Mouse (Mus musculus) hindbrain, embryonic 10.5 days (tissue): ENCODE measurements around the gene Ofd1. TPM values are rescaled to one million over a fixed set of nuclear protein-coding genes. Genes with fewer than 3 reads are reported as not detected.

Experiments used
- DNase-seq: peaks from one replicate; pipeline ENCODE4 v3.0.0-alpha.2; 2017; ENCODE audit warnings: low spot score
- H3K27ac ChIP-seq: fragments of 300-500 bp; sonication (generic); 2 replicates; pipeline ENCODE4 v1.5.1; 2016; ENCODE audit warnings: mild to moderate bottlenecking, moderate library complexity
- H3K27me3 ChIP-seq: fragments of 300-500 bp; sonication (generic); 2 replicates; pipeline ENCODE4 v1.6.1; 2016; ENCODE audit warnings: mild to moderate bottlenecking; ENCODE audit not compliant: poor library complexity, insufficient read depth, severe bottlenecking
- H3K36me3 ChIP-seq: fragments of 300-500 bp; sonication (generic); 2 replicates; pipeline ENCODE4 v1.6.1; 2016; ENCODE audit warnings: mild to moderate bottlenecking, moderate library complexity
- H3K4me1 ChIP-seq: fragments of 300-500 bp; sonication (generic); replicated peaks from 2 replicates; pipeline ENCODE4 v1.6.1; 2016; ENCODE audit warnings: mild to moderate bottlenecking
- H3K4me3 ChIP-seq: fragments of 300-500 bp; sonication (generic); 2 replicates; pipeline ENCODE4 v1.5.1; 2016; ENCODE audit warnings: mild to moderate bottlenecking, moderate library complexity
- H3K9me3 ChIP-seq: fragments of 300-500 bp; sonication (generic); 2 replicates; pipeline ENCODE4 v1.6.1; 2016; ENCODE audit warnings: mild to moderate bottlenecking, moderate library complexity
- WGBS: fragments of 180-500 bp; shearing (Covaris S2); methylation state at CpG from one replicate; pipeline ENCODE4 v1.1.7; 2016; 5-methylcytosine and 5-hydroxymethylcytosine counted together
- polyA plus RNA-seq: library from polyadenylated mRNA; unstranded; fragments of >200 nt; fragmentation: Nextera tagmentation; extraction: Ambion mirVana; gene quantifications from 2 replicates; pipeline ENCODE4 v1.2.1, GENCODE M21; 2016

Ofd1 gene
- polyA plus RNA-seq, result 6.2 and 7.0 TPM in 2 replicates

- Histone ChIP-seq H3K9me3 (no peaks in the 10 kb centered on the region), H3K4me3 (peak within 1 kb of the TSS; percentile 64), H3K27ac (peak within 1 kb of the TSS; percentile 92), H3K36me3 (no peaks in the 10 kb centered on the region), H3K4me1 (peaks cover 12% of the 10 kb centered on the region; the same call in 1 of the 2 replicates), H3K27me3 (peaks cover 60% of the 10 kb centered on the region)
- 15% methylated on average over 44 of the region's 44 CpGs for WGBS
- peak; percentile 85 for DNase-seq
Observed at GRCm38 (mm10) chrX:166440616-166441063, at the start of gene Ofd1. Gene Ofd1, minus strand, starts transcription at chrX:166440704.

- peak within 1 kb of the TSS; percentile 66 for H3K4me3 ChIP-seq
Observed at GRCm38 (mm10) chrX:166479365-166479983, 39.0 kb upstream of the Ofd1 start, which contains the start of gene Rab9. Gene Rab9, minus strand, starts transcription at chrX:166479867.

GRCm38 (mm10) chrX:166478631-166479364 lies 38.3 kb upstream of the Ofd1 start:
- Histone ChIP-seq H3K27ac (peak overlapping the region; percentile 92), H3K36me3 (peaks cover 11% of the 10 kb centered on the region), H3K4me1 (no peaks in the 10 kb centered on the region), H3K9me3 (no peaks in the 10 kb centered on the region), H3K27me3 (peaks cover 30% of the 10 kb centered on the region), H3K4me3 (peak overlapping the region; percentile 66)
- DNase-seq, result no peak
- WGBS, result 19% methylated on average over 28 of the region's 28 CpGs

More at GRCm38 (mm10) chrX:166479365-166479983, 39.0 kb upstream of the Ofd1 start, which contains the start of gene Rab9:
- Histone ChIP-seq H3K27me3 (peaks cover 27% of the 10 kb centered on the region), H3K4me1 (no peaks in the 10 kb centered on the region), H3K9me3 (no peaks in the 10 kb centered on the region), H3K27ac (peak within 1 kb of the TSS; percentile 92), H3K36me3 (peaks cover 11% of the 10 kb centered on the region)
- DNase-seq, result peak; percentile 95
- WGBS, result 18% methylated on average over 41 of the region's 41 CpGs

- peaks cover 20% of the 10 kb centered on the region for H3K27me3 ChIP-seq
- H3K27ac ChIP-seq, result no peak overlapping the region
- no peaks in the 10 kb centered on the region for H3K4me1 ChIP-seq
- no peaks in the 10 kb centered on the region for H3K9me3 ChIP-seq
- H3K36me3 ChIP-seq, result peaks cover 11% of the 10 kb centered on the region
- DNase-seq, result no peak
- 84% methylated on average over 6 of the region's 6 CpGs for WGBS
- H3K4me3 ChIP-seq, result no peak overlapping the region
Observed at GRCm38 (mm10) chrX:166477393-166477792, 36.9 kb upstream of the Ofd1 start.

- DNase-seq, result no peak
- H3K36me3 ChIP-seq, result peaks cover 38% of the 10 kb centered on the region
- WGBS, result 85% methylated on average over 6 of the region's 6 CpGs
Observed at GRCm38 (mm10) chrX:166472612-166473011, 32.1 kb upstream of the Ofd1 start.

GRCm38 (mm10) chrX:166468321-166468720 lies 27.8 kb upstream of the Ofd1 start:
- 92% methylated on average over 7 of the region's 7 CpGs for WGBS
- no peaks in the 10 kb centered on the region for H3K9me3 ChIP-seq

More at GRCm38 (mm10) chrX:166472612-166473011, 32.1 kb upstream of the Ofd1 start:
- H3K4me1 ChIP-seq, result no peaks in the 10 kb centered on the region
- no peaks in the 10 kb centered on the region for H3K9me3 ChIP-seq
- no peak overlapping the region for H3K4me3 ChIP-seq
- peaks cover 17% of the 10 kb centered on the region; the same call in 1 of the 2 replicates for H3K27me3 ChIP-seq
- H3K27ac ChIP-seq, result no peak overlapping the region

GRCm38 (mm10) chrX:166455525-166455924 lies 15.0 kb upstream of the Ofd1 start:
- no peak for DNase-seq
- 96% methylated on average over 1 of the region's 1 CpGs for WGBS
- Histone ChIP-seq H3K36me3 (peaks cover 46% of the 10 kb centered on the region), H3K4me3 (no peak overlapping the region), H3K27ac (no peak overlapping the region), H3K4me1 (no peaks in the 10 kb centered on the region), H3K9me3 (no peaks in the 10 kb centered on the region), H3K27me3 (peaks cover 11% of the 10 kb centered on the region)

More at GRCm38 (mm10) chrX:166468321-166468720, 27.8 kb upstream of the Ofd1 start:
- peaks cover 13% of the 10 kb centered on the region; the same call in 1 of the 2 replicates for H3K27me3 ChIP-seq
- H3K4me1 ChIP-seq, result no peaks in the 10 kb centered on the region
- no peak overlapping the region for H3K4me3 ChIP-seq
- no peak overlapping the region for H3K27ac ChIP-seq
- DNase-seq, result no peak
- peaks cover 37% of the 10 kb centered on the region for H3K36me3 ChIP-seq

- no peaks in the 10 kb centered on the region for H3K9me3 ChIP-seq
- no peaks in the 10 kb centered on the region for H3K4me1 ChIP-seq
- H3K36me3 ChIP-seq, result peaks cover 46% of the 10 kb centered on the region
- DNase-seq, result no peak
- no peak overlapping the region for H3K4me3 ChIP-seq
- no peak overlapping the region for H3K27ac ChIP-seq
- 76% methylated on average over 3 of the region's 3 CpGs for WGBS
- peaks cover 14% of the 10 kb centered on the region for H3K27me3 ChIP-seq
Observed at GRCm38 (mm10) chrX:166454331-166454730, 13.8 kb upstream of the Ofd1 start.

- Histone ChIP-seq H3K27ac (no peak overlapping the region), H3K4me3 (no peak overlapping the region), H3K36me3 (peaks cover 50% of the 10 kb centered on the region), H3K9me3 (no peaks in the 10 kb centered on the region), H3K4me1 (no peaks in the 10 kb centered on the region), H3K27me3 (peaks cover 14% of the 10 kb centered on the region)
- 86% methylated on average over 6 of the region's 6 CpGs for WGBS
- no peak for DNase-seq
Observed at GRCm38 (mm10) chrX:166453532-166453931, 13.0 kb upstream of the Ofd1 start.

GRCm38 (mm10) chrX:166444552-166444951 lies 4.0 kb upstream of the Ofd1 start:
- Histone ChIP-seq H3K27me3 (peaks cover 51% of the 10 kb centered on the region), H3K4me3 (no peak overlapping the region), H3K4me1 (peaks cover 10% of the 10 kb centered on the region; the same call in 1 of the 2 replicates), H3K9me3 (no peaks in the 10 kb centered on the region), H3K36me3 (peaks cover 6% of the 10 kb centered on the region; the same call in 1 of the 2 replicates), H3K27ac (no peak overlapping the region)
- 83% methylated on average over 3 of the region's 3 CpGs for WGBS
- no peak for DNase-seq

GRCm38 (mm10) chrX:166440036-166440615 lies 378 bp downstream of the Ofd1 start, which contains the start of gene Trappc2:
Gene Trappc2, plus strand, starts transcription at chrX:166440574.
- Histone ChIP-seq H3K27me3 (peaks cover 56% of the 10 kb centered on the region), H3K9me3 (no peaks in the 10 kb centered on the region), H3K4me1 (peaks cover 12% of the 10 kb centered on the region; the same call in 1 of the 2 replicates), H3K27ac (peak within 1 kb of the TSS; percentile 92), H3K4me3 (peak within 1 kb of the TSS; percentile 64), H3K36me3 (peaks cover under 1% of the 10 kb centered on the region; the same call in 1 of the 2 replicates)
- peak; percentile 2 for DNase-seq
- WGBS, result 13% methylated on average over 34 of the region's 36 CpGs

GRCm38 (mm10) chrX:166434812-166435211 lies 5.7 kb downstream of the Ofd1 start:
- H3K27ac ChIP-seq, result no peak overlapping the region
- no peak for DNase-seq
- H3K9me3 ChIP-seq, result no peaks in the 10 kb centered on the region
- H3K4me1 ChIP-seq, result 0 out of 2 replicates have a peak, but pooled peaks cover 5% of the 10 kb centered on the region
- peaks cover 19% of the 10 kb centered on the region for H3K27me3 ChIP-seq
- 80% methylated on average over 2 of the region's 2 CpGs for WGBS
- peaks cover 5% of the 10 kb centered on the region for H3K36me3 ChIP-seq
- no peak overlapping the region for H3K4me3 ChIP-seq
